Mouse (Mus musculus) heart, embryonic 14.5 days (tissue): ENCODE measurements around the gene H2-Ob. TPM values are rescaled to one million over a fixed set of nuclear protein-coding genes. Genes with fewer than 3 reads are reported as not detected.

ENCODE experiments used
- ATAC-seq: fragments of 200-750 bp; cut with Nextera tagmentation; 2 replicates; pipeline ENCODE4 v1.8.0; 2017; ENCODE audit warnings: low read depth, moderate TSS enrichment; ENCODE audit not compliant: insufficient number of reproducible peaks, insufficient read depth, low FRiP score
- H3K27ac ChIP-seq, 2 experiments: fragments of 200-500 bp in 1 of 2; fragments of 300-500 bp in 1 of 2; sonication (generic) in 1 of 2; replicated peaks in 1 of 2; 2 replicates each; pipeline ENCODE4 v1.5.1; 2012 to 2014; ENCODE audit warnings: low read depth in 2 of 2, low read length in 2 of 2, control low read depth in 1 of 2, mild to moderate bottlenecking in 1 of 2, mixed read lengths in 1 of 2; ENCODE audit not compliant: control insufficient read depth in 1 of 2, insufficient read depth in 1 of 2
- H3K27me3 ChIP-seq: fragments of 300-500 bp; sonication (generic); 2 replicates; pipeline ENCODE4 v1.6.1; 2014; ENCODE audit warnings: mild to moderate bottlenecking, low read length, control low read depth; ENCODE audit not compliant: control insufficient read depth, insufficient read depth
- H3K36me3 ChIP-seq: fragments of 300-500 bp; sonication (generic); 2 replicates; pipeline ENCODE4 v1.6.1; 2014; ENCODE audit warnings: mild to moderate bottlenecking, control low read depth, low read length, mixed read lengths; ENCODE audit not compliant: control insufficient read depth, insufficient read depth
- H3K4me1 ChIP-seq, 2 experiments: fragments of 200-500 bp in 1 of 2; fragments of 300-500 bp in 1 of 2; sonication (generic) in 1 of 2; 2 replicates each; pipeline ENCODE4 v1.6.1; 2012 to 2014; ENCODE audit warnings: low read length in 2 of 2, control low read depth in 1 of 2, mixed read lengths in 1 of 2; ENCODE audit not compliant: control insufficient read depth in 2 of 2, insufficient read depth in 2 of 2
- H3K4me2 ChIP-seq: fragments of 300-500 bp; sonication (generic); 2 replicates; pipeline ENCODE4 v1.6.1; 2014; ENCODE audit warnings: mild to moderate bottlenecking, low read length
- H3K4me3 ChIP-seq, 2 experiments: fragments of 200-500 bp in 1 of 2; fragments of 300-500 bp in 1 of 2; sonication (generic) in 1 of 2; 2 replicates each; pipeline ENCODE4 v1.5.1; 2012 to 2014; ENCODE audit warnings: low read length in 2 of 2, mild to moderate bottlenecking in 2 of 2, control low read depth in 1 of 2, low read depth in 1 of 2, moderate library complexity in 1 of 2; ENCODE audit not compliant: control insufficient read depth in 1 of 2, insufficient read depth in 1 of 2
- H3K9ac ChIP-seq: fragments of 300-500 bp; sonication (generic); 2 replicates; pipeline ENCODE4 v1.6.1; 2014; ENCODE audit warnings: mild to moderate bottlenecking, low read length
- H3K9me3 ChIP-seq: fragments of 300-500 bp; sonication (generic); 2 replicates; pipeline ENCODE4 v1.6.1; 2016; ENCODE audit warnings: low read length, control low read depth; ENCODE audit not compliant: control insufficient read depth
- WGBS: fragments of 180-500 bp; shearing (Covaris S2); extraction: QIAGEN DNeasy Blood & Tissue Kit; methylation state at CpG from one replicate; pipeline ENCODE4 v1.1.7; 2014; 5-methylcytosine and 5-hydroxymethylcytosine counted together
- polyA plus RNA-seq: library from polyadenylated mRNA; unstranded; fragments of >200 nt; fragmentation: Nextera tagmentation; extraction: Ambion mirVana; gene quantifications from 2 replicates; pipeline ENCODE4 v1.2.1, GENCODE M21; 2014

The H2-Ob gene
- polyA plus RNA-seq, 1 experiment from 2014 or later = not detected

DNA sequence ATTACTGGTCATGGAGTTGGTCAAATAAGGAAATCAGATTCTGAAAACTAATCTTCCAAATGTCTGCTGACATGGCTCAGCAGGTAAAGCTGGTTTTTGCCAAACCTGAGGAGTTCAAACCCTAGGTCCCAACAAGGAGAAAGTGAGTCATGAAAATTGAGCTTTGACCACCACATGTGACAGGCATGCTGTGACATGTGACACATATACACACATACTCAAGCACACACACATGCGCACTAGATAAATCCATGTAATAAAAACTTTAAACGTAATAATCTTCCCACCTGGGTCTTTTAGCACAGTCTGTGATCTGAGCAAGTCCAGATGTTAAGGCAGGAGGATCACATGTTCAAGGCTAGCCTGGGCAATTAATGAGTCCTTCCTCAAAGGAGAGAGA lies 65.1 kb downstream of the H2-Ob start:
- 83% methylated on average over 2 of the region's 2 CpGs for WGBS
- no peak for ATAC-seq
- H3K27me3 ChIP-seq = 0 out of 2 replicates have a peak, but pooled peaks cover 7% of the 10 kb centered on the region
- no peak overlapping the region for H3K4me3 ChIP-seq
- H3K4me1 ChIP-seq = no peaks in the 10 kb centered on the region
- H3K4me2 ChIP-seq = no peak overlapping the region
- H3K9ac ChIP-seq = no peak overlapping the region
- no peak overlapping the region for H3K27ac ChIP-seq
- no peaks in the 10 kb centered on the region for H3K36me3 ChIP-seq
- no peaks in the 10 kb centered on the region for H3K9me3 ChIP-seq

Other genes with a start within 250 kb of the H2-Ob start
- 32.3 and 37.8 TPM in 2 replicates for gene H2-K1, start 238.6 kb upstream of the H2-Ob start, polyA plus RNA-seq
- 5.4 and 7.4 TPM in 2 replicates for gene Ring1, start 214.2 kb upstream of the H2-Ob start, polyA plus RNA-seq
- 46.8 and 57.7 TPM in 2 replicates for gene H2-Ke6, start 210.8 kb upstream of the H2-Ob start, polyA plus RNA-seq
- gene Slc39a7, start 207.2 kb upstream of the H2-Ob start, polyA plus RNA-seq = 48.0 and 53.2 TPM in 2 replicates
- 14.2 and 16.4 TPM in 2 replicates for gene Rxrb, start 207.1 kb upstream of the H2-Ob start, polyA plus RNA-seq
- gene Col11a2, start 199.5 kb upstream of the H2-Ob start, polyA plus RNA-seq = 0.32 and 0.51 TPM in 2 replicates
- 0.78 TPM in 1 of 2 replicates, not detected in the other for gene H2-Oa, start 146.6 kb upstream of the H2-Ob start, polyA plus RNA-seq
- gene H2-DMa, start 119.4 kb upstream of the H2-Ob start, polyA plus RNA-seq = 5.7 and 9.3 TPM in 2 replicates
- gene Brd2, start 116.3 kb upstream of the H2-Ob start, polyA plus RNA-seq = 72.8 and 74.9 TPM in 2 replicates
- gene H2-DMb2, start 95.6 kb upstream of the H2-Ob start, polyA plus RNA-seq = 0.32 and 0.36 TPM in 2 replicates
- 0.38 and 0.62 TPM in 2 replicates for gene H2-DMb1, start 85.8 kb upstream of the H2-Ob start, polyA plus RNA-seq
- 1.7 and 1.9 TPM in 2 replicates for gene Tap1, start 51.4 kb upstream of the H2-Ob start, polyA plus RNA-seq
- gene Psmb9, start 51.1 kb upstream of the H2-Ob start, polyA plus RNA-seq = 1.6 and 1.7 TPM in 2 replicates
- gene Psmb8, start 41.2 kb upstream of the H2-Ob start, polyA plus RNA-seq = 4.4 and 4.6 TPM in 2 replicates
- 2.1 and 2.8 TPM in 2 replicates for gene Tap2, start 35.4 kb upstream of the H2-Ob start, polyA plus RNA-seq
- 7.0 and 10.0 TPM in 2 replicates for gene H2-Ab1, start 18.8 kb downstream of the H2-Ob start, polyA plus RNA-seq
- gene H2-Aa, start 48.9 kb downstream of the H2-Ob start, polyA plus RNA-seq = 1.2 and 2.5 TPM in 2 replicates
- gene H2-Eb1, start 67.0 kb downstream of the H2-Ob start, polyA plus RNA-seq = 2.6 and 3.0 TPM in 2 replicates
- gene H2-Eb2, start 86.8 kb downstream of the H2-Ob start, polyA plus RNA-seq = not detected in 2 replicates
- not detected in 2 replicates for gene Btnl2, start 115.9 kb downstream of the H2-Ob start, polyA plus RNA-seq
- gene Btnl1, start 138.2 kb downstream of the H2-Ob start, polyA plus RNA-seq = not detected in 2 replicates
- gene BC051142, start 159.9 kb downstream of the H2-Ob start, polyA plus RNA-seq = not detected in 2 replicates
- not detected in 2 replicates for gene Btnl4, start 238.4 kb downstream of the H2-Ob start, polyA plus RNA-seq